Mouse (Mus musculus) embryonic facial prominence, embryonic 11.5 days (tissue): Measurements from ENCODE around the gene Ace. TPM values are rescaled to one million over a fixed set of nuclear protein-coding genes. Genes with fewer than 3 reads are reported as not detected.

Experiments
- ATAC-seq: fragments of 200-750 bp; cut with Nextera tagmentation; replicated peaks from 2 replicates; pipeline ENCODE4 v1.8.0; 2017; ENCODE audit warnings: low read depth; ENCODE audit not compliant: insufficient number of reproducible peaks, low FRiP score, low TSS enrichment
- DNase-seq: peaks from one replicate; pipeline ENCODE4 v3.0.0-alpha.2; 2015; ENCODE audit warnings: low spot score
- H3K27ac ChIP-seq: fragments of 300-500 bp; sonication (generic); replicated peaks from 2 replicates; pipeline ENCODE4 v1.5.1; 2014; ENCODE audit warnings: mild to moderate bottlenecking, low read depth, low read length, control low read depth
- H3K27me3 ChIP-seq: fragments of 300-500 bp; sonication (generic); 2 replicates; pipeline ENCODE4 v1.6.1; 2014; ENCODE audit warnings: mild to moderate bottlenecking, low read length, moderate library complexity, mixed read lengths; ENCODE audit not compliant: control insufficient read depth, insufficient read depth
- H3K36me3 ChIP-seq: fragments of 300-500 bp; sonication (generic); replicated peaks from 2 replicates; pipeline ENCODE4 v1.6.1; 2014; ENCODE audit warnings: low read depth, mild to moderate bottlenecking, low read length, moderate library complexity, mixed read lengths; ENCODE audit not compliant: control insufficient read depth, insufficient read depth
- H3K4me1 ChIP-seq: fragments of 300-500 bp; sonication (generic); 2 replicates; pipeline ENCODE4 v1.6.1; 2014; ENCODE audit warnings: low read length, mixed read lengths; ENCODE audit not compliant: control insufficient read depth, insufficient read depth
- H3K4me2 ChIP-seq: fragments of 300-500 bp; sonication (generic); 2 replicates; pipeline ENCODE4 v1.6.1; 2014; ENCODE audit warnings: low read depth, mild to moderate bottlenecking, control low read depth, low read length, moderate library complexity
- H3K4me3 ChIP-seq: fragments of 300-500 bp; sonication (generic); 2 replicates; pipeline ENCODE4 v1.5.1; 2014; ENCODE audit warnings: low read depth, low read length, control low read depth
- H3K9ac ChIP-seq: fragments of 300-500 bp; sonication (generic); replicated peaks from 2 replicates; pipeline ENCODE4 v1.6.1; 2014; ENCODE audit warnings: mild to moderate bottlenecking, control low read depth, low read length
- H3K9me3 ChIP-seq: fragments of 300-500 bp; sonication (generic); replicated peaks from 2 replicates; pipeline ENCODE4 v1.6.1; 2016; ENCODE audit warnings: mild to moderate bottlenecking, low read length, inconsistent platforms, mixed read lengths; ENCODE audit not compliant: control insufficient read depth
- WGBS: fragments of 180-500 bp; shearing (Covaris S2); extraction: QIAGEN DNeasy Blood & Tissue Kit; methylation state at CpG from one replicate; pipeline ENCODE4 v1.1.7; 2014; 5-methylcytosine and 5-hydroxymethylcytosine counted together
- polyA plus RNA-seq: library from polyadenylated mRNA; unstranded; fragments of >200 nt; fragmentation: Nextera tagmentation; extraction: Ambion mirVana; gene quantifications from 2 replicates; pipeline ENCODE4 v1.2.1, GENCODE M21; 2014

Ace gene
- polyA plus RNA-seq, 1 experiment from 2014 or later, result 0.41 TPM

DNA sequence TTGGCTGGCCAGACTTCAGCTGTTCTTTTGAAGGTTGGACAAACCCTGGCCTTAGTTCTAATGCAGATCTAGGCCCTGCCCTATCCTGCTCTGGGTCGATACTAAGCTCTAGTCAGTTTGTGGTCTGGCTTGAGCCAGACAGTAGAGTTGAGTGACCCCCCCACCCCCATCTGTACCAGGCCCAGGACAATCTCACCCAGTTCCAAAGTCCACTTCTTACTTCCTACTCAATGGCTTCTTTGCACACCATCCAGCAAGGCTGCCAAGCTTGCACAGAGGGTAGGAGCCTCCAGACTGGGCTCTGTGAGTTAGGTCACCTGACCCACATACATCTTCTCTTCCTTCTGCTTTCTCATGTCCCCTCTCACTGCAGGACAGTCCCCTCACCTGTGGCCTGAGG lies 36.8 kb downstream of the Ace start:
- WGBS, result 100% methylated on average over 1 of the region's 1 CpGs
- Histone ChIP-seq H3K36me3 (no peaks in the 10 kb centered on the region), H3K4me3 (no peak overlapping the region), H3K4me1 (no peaks in the 10 kb centered on the region), H3K4me2 (no peak overlapping the region), H3K27ac (no peak overlapping the region), H3K9me3 (no peaks in the 10 kb centered on the region), H3K9ac (no peak overlapping the region), H3K27me3 (no peaks in the 10 kb centered on the region)
- ATAC-seq (no peak), DNase-seq (no peak)

DNA sequence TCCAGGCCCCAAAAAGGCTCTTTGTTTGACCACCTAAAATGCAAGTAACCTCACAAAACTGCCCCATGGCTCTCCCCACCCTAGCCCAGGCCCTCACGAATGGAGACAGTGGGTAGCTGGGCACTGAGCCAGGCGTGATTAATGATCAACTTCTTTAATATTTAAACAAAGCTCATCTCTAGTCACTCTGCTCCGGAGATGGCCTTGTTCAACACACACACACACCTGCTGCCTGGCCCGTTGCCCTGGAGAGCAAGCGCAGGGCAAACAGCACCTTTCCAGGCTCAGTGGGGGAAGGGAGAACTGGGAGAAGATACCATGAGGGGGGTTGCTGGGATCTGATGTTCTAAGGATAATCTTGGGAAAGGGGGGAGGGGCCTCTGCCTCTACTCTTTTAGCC lies 38.2 kb downstream of the Ace start:
- no peaks in the 10 kb centered on the region for H3K36me3 ChIP-seq
- DNase-seq (no peak), ATAC-seq (no peak)
- no peaks in the 10 kb centered on the region for H3K27me3 ChIP-seq
- no peak overlapping the region for H3K4me2 ChIP-seq
- H3K27ac ChIP-seq, result no peak overlapping the region
- H3K9ac ChIP-seq, result no peak overlapping the region
- no peaks in the 10 kb centered on the region for H3K9me3 ChIP-seq
- H3K4me1 ChIP-seq, result no peaks in the 10 kb centered on the region
- WGBS, result 61% methylated on average over 5 of the region's 5 CpGs
- no peak overlapping the region for H3K4me3 ChIP-seq

DNA sequence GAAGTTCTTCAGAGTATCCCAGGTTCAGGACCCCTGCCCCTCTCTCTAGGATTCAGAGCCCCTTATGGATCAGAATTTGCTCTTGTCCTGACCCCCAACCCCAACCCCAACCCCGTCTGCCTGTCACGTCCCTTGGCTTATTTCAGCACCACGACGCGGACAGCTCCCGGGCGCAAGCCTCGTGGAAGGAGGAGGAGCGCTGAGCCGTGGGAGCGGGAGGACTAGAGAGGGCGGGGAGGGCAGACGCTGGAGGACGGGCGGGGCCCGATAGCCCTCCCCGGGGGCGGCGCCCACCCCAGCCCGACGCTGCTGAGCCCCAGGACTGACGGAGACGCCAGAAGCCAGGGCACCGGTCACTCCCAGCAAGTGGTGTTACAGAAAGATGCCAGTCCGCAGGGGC lies 40.1 kb downstream of the Ace start, which contains the start of gene Kcnh6:
Kcnh6 (plus strand) TSS at position 304 of the 400 bp plus-strand sequence.
- H3K9me3 ChIP-seq, result no peaks in the 10 kb centered on the region
- WGBS, result under 1% methylated on average over 25 of the region's 25 CpGs
- H3K36me3 ChIP-seq, result no peaks in the 10 kb centered on the region
- no peak within 1 kb of the TSS for H3K27ac ChIP-seq
- H3K4me1 ChIP-seq, result no peaks in the 10 kb centered on the region
- H3K27me3 ChIP-seq, result no peaks in the 10 kb centered on the region
- no peak within 1 kb of the TSS for H3K4me3 ChIP-seq
- ATAC-seq, result 0 out of 2 replicates have a peak, but pooled peaks have one; percentile 38
- peak; percentile 86 for DNase-seq
- H3K4me2 ChIP-seq, result peak within 1 kb of the TSS; percentile 28; the same call in 1 of the 2 replicates
- H3K9ac ChIP-seq, result no peak within 1 kb of the TSS

GRCm38 (mm10) chr11:106012711-106013110 lies 45.0 kb downstream of the Ace start:
- DNase-seq, result no peak
- no peaks in the 10 kb centered on the region for H3K4me1 ChIP-seq
- no peak for ATAC-seq

GRCm38 (mm10) chr11:106013556-106014225 lies 45.9 kb downstream of the Ace start:
- 69% methylated on average over 11 of the region's 11 CpGs for WGBS
- Histone ChIP-seq H3K27ac (no peak overlapping the region), H3K4me2 (no peak overlapping the region), H3K9ac (no peak overlapping the region), H3K9me3 (no peaks in the 10 kb centered on the region), H3K36me3 (no peaks in the 10 kb centered on the region), H3K4me1 (no peaks in the 10 kb centered on the region), H3K4me3 (no peak overlapping the region), H3K27me3 (no peaks in the 10 kb centered on the region)
- ATAC-seq (no peak), DNase-seq (no peak)

More at GRCm38 (mm10) chr11:106012711-106013110, 45.0 kb downstream of the Ace start:
- H3K4me2 ChIP-seq, result no peak overlapping the region
- H3K9me3 ChIP-seq, result no peaks in the 10 kb centered on the region
- no peaks in the 10 kb centered on the region for H3K36me3 ChIP-seq
- H3K27me3 ChIP-seq, result no peaks in the 10 kb centered on the region
- H3K4me3 ChIP-seq, result no peak overlapping the region
- no peak overlapping the region for H3K27ac ChIP-seq
- WGBS, result 50% methylated on average over 7 of the region's 7 CpGs
- H3K9ac ChIP-seq, result no peak overlapping the region

DNA sequence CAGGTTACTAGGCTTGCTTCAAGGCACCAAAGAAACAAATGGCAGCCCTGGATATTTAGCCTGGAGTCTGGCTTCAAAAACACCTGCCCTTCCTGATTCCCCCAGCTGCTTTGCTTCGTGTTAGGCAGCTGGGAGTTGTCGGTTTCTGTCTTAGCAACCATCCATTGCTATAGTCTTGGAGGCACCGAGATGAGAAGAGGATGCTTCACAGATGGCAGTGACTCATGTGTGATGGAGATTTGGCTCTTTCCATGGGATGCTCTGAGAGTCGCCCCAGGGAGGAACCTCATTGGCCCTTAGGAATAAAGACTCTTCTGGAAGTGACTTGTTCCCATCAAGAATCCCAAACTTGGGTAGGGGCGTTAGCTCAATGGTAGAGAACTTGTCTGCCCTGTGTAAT lies 48.7 kb downstream of the Ace start:
- Histone ChIP-seq H3K27me3 (peaks cover 13% of the 10 kb centered on the region), H3K4me3 (no peak overlapping the region), H3K4me1 (no peaks in the 10 kb centered on the region; the same call in 1 of the 2 replicates), H3K36me3 (no peaks in the 10 kb centered on the region), H3K4me2 (no peak overlapping the region), H3K9ac (no peak overlapping the region), H3K9me3 (no peaks in the 10 kb centered on the region), H3K27ac (no peak overlapping the region)
- 85% methylated on average over 5 of the region's 5 CpGs for WGBS
- no peak for ATAC-seq
- no peak for DNase-seq

- no peak overlapping the region for H3K27ac ChIP-seq
- peak overlapping the region; percentile 60 for H3K4me2 ChIP-seq
- no peaks in the 10 kb centered on the region for H3K9me3 ChIP-seq
- WGBS, result under 1% methylated on average over 50 of the region's 50 CpGs
- DNase-seq (peak; percentile 50), ATAC-seq (no peak; the same call in 1 of the 2 replicates)
- peak overlapping the region; percentile 44 for H3K9ac ChIP-seq
- no peaks in the 10 kb centered on the region; the same call in 1 of the 2 replicates for H3K4me1 ChIP-seq
- H3K4me3 ChIP-seq, result peak overlapping the region; percentile 25
- H3K27me3 ChIP-seq, result peaks cover 13% of the 10 kb centered on the region
- no peaks in the 10 kb centered on the region for H3K36me3 ChIP-seq
These were observed 52.5 kb downstream of the Ace start for GRCm38 (mm10) chr11:106020051-106020763.

GRCm38 (mm10) chr11:106025774-106026173 lies 58.0 kb downstream of the Ace start:
- Histone ChIP-seq H3K27me3 (peaks cover 4% of the 10 kb centered on the region; the same call in 1 of the 2 replicates), H3K4me2 (no peak overlapping the region), H3K9ac (no peak overlapping the region), H3K36me3 (no peaks in the 10 kb centered on the region), H3K4me3 (no peak overlapping the region), H3K27ac (no peak overlapping the region), H3K9me3 (no peaks in the 10 kb centered on the region), H3K4me1 (no peaks in the 10 kb centered on the region)
- DNase-seq (no peak), ATAC-seq (no peak)
- WGBS, result 81% methylated on average over 3 of the region's 3 CpGs
